Mouse (Mus musculus) thymus, adult 2 months (tissue): ENCODE measurements at regions not wholly inside any gene's neighbourhood (a gene's known extent, or its start where the extent isn't known, plus 50 kb on each side); places are given as distances from the start of the nearest gene placed in this dataset.

Experiments used
- DNase-seq: peaks from one replicate; pipeline ENCODE4 v3.0.0; 2021
- H3K27ac ChIP-seq: fragments of 200-500 bp; 2 replicates; pipeline ENCODE4 v1.5.1; 2012; ENCODE audit warnings: low read length, control low read depth; ENCODE audit not compliant: control insufficient read depth, insufficient read depth
- H3K27me3 ChIP-seq: fragments of 200-500 bp; 2 replicates; pipeline ENCODE4 v1.6.1; 2012; ENCODE audit warnings: mild to moderate bottlenecking, low read length, moderate library complexity, mixed read lengths; ENCODE audit not compliant: control insufficient read depth, insufficient read depth
- H3K36me3 ChIP-seq: fragments of 200-500 bp; 2 replicates; pipeline ENCODE4 v1.6.1; 2012; ENCODE audit warnings: mild to moderate bottlenecking, low read length, moderate library complexity; ENCODE audit not compliant: control insufficient read depth, insufficient read depth
- H3K4me1 ChIP-seq: fragments of 200-500 bp; replicated peaks from 2 replicates; pipeline ENCODE4 v1.6.1; 2012; ENCODE audit warnings: low read length; ENCODE audit not compliant: control insufficient read depth, insufficient read depth
- H3K4me3 ChIP-seq: fragments of 200-500 bp; 2 replicates; pipeline ENCODE4 v1.5.1; 2012; ENCODE audit warnings: mild to moderate bottlenecking, low read length, control low read depth, moderate library complexity; ENCODE audit not compliant: control insufficient read depth, insufficient read depth
- CTCF ChIP-seq: fragments of 200-500 bp; IDR thresholded peaks from 2 replicates; pipeline ENCODE4 v1.5.1; 2012; ENCODE audit warnings: mild to moderate bottlenecking, control low read depth, low read length, moderate library complexity, borderline replicate concordance; ENCODE audit not compliant: control insufficient read depth, poor library complexity, insufficient read depth; ENCODE audit errors: extremely low read depth
- POLR2A ChIP-seq: fragments of 200-500 bp; IDR thresholded peaks from 2 replicates; pipeline ENCODE4 v1.6.1; 2012; ENCODE audit warnings: mild to moderate bottlenecking, low read length, control low read depth, moderate library complexity; ENCODE audit not compliant: control insufficient read depth, poor library complexity, insufficient read depth; ENCODE audit errors: extremely low read depth
- WGBS: fragments of 180-500 bp; shearing (Covaris S2); methylation state at CpG from one replicate; pipeline ENCODE4 v1.1.7; 2018; 5-methylcytosine and 5-hydroxymethylcytosine counted together

DNA sequence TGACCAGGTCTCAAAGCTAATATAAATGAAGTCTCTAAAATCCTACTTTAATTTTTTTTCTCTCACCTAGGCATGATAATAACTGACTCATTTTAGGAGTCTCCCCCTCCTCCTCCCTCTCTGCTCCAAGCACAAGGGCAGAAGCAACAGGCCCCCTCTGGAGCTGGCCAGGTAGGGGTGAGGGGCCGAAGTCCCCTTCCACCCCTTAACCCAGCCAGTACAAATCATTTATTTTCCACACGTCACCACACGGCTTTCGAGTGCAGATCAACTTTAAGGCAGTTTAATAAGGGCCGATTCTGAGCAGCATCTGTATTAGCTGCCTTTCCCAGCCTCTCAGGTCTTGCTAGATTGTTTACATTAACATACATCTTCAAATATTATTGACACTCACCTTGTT lies 342.2 kb upstream of the Mki67 start:
- 93% methylated on average over 5 of the region's 5 CpGs for WGBS
- TF ChIP-seq CTCF (no peak), POLR2A (no peak)
- no peak for DNase-seq
- Histone ChIP-seq H3K4me1 (no peaks in the 10 kb centered on the region), H3K27me3 (no peaks in the 10 kb centered on the region; the same call in 1 of the 2 replicates), H3K4me3 (no peak overlapping the region), H3K36me3 (no peaks in the 10 kb centered on the region), H3K27ac (no peak overlapping the region)

GRCm38 (mm10) chr7:136058751-136059681 lies 342.9 kb upstream of the Mki67 start:
- WGBS: 75% methylated on average over 14 of the region's 14 CpGs
- H3K27me3 ChIP-seq: no peaks in the 10 kb centered on the region; the same call in 1 of the 2 replicates
- no peaks in the 10 kb centered on the region for H3K36me3 ChIP-seq
- TF ChIP-seq POLR2A (no peak), CTCF (no peak)
- no peaks in the 10 kb centered on the region for H3K4me1 ChIP-seq
- H3K27ac ChIP-seq: no peak overlapping the region
- no peak overlapping the region for H3K4me3 ChIP-seq
- DNase-seq: no peak

- no peak overlapping the region for H3K4me3 ChIP-seq
- H3K4me1 ChIP-seq: no peaks in the 10 kb centered on the region
- WGBS: 10% methylated on average over 11 of the region's 11 CpGs
- no peaks in the 10 kb centered on the region; the same call in 1 of the 2 replicates for H3K27me3 ChIP-seq
- no peak for DNase-seq
- TF ChIP-seq POLR2A (no peak), CTCF (no peak)
- no peak overlapping the region for H3K27ac ChIP-seq
- H3K36me3 ChIP-seq: no peaks in the 10 kb centered on the region
Observed at GRCm38 (mm10) chr7:136059896-136060295, 343.7 kb upstream of the Mki67 start.

DNA sequence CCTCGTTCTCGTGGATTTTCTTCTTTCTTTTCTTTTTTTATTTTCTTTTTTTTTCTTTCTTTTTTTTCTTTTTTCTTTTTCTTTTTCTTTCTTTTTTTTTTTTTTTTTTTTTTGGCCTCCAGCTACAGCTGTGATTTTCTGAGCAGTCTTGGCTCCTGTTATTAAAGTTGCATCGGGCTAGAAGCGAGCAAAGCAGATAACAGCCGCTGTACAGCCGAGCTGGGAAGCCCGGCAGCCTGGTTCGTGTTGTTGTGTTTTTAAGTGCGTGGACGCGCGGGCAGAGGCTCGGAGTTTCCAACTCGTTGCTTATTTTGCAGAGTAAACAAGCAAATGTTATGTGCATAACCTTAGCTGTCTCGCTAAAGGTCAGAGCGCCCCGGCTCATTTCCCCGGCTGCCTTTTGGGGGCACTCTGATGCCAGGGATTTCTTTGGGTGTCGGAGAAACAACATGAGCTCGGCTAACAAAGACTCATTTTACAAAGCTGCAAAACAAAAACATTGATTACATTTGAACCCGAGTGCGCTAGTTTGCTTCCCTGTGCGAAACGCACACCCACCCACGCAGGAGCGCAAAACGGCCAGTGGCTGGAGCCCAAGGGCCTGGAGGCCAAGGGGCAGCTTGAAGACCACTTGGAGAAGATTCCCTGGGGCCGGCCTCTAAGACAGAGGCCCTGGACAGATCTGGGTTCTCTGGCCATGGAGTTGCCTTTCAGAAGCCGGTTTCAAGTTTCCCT lies 344.3 kb upstream of the Mki67 start:
- no peak for DNase-seq
- Histone ChIP-seq H3K27me3 (no peaks in the 10 kb centered on the region; the same call in 1 of the 2 replicates), H3K4me3 (no peak overlapping the region), H3K4me1 (no peaks in the 10 kb centered on the region), H3K27ac (no peak overlapping the region), H3K36me3 (no peaks in the 10 kb centered on the region)
- no peak for TF ChIP-seq CTCF
- TF ChIP-seq POLR2A: no peak
- WGBS: 30% methylated on average over 29 of the region's 29 CpGs

DNA sequence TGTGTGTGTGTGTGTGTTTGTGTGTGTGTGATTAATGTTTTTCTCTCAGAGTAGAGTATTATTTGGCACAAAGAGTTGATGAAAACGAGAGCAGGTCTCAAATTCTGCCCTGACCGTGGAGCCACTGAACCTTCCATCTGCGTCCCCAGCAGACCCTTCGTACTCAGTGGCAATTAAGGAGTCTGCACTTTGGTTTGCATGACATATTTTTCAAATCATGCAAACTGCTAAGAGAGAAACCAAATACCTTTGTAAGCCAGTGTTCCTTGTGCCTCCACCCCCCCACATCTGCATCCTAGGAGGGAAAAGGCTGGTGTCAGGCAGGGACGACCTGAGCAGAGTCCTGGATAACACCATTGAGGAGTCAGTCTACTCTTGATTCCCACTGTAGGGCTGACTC lies 346.5 kb upstream of the Mki67 start:
- Histone ChIP-seq H3K36me3 (no peaks in the 10 kb centered on the region), H3K4me1 (no peaks in the 10 kb centered on the region), H3K4me3 (no peak overlapping the region), H3K27ac (no peak overlapping the region), H3K27me3 (no peaks in the 10 kb centered on the region; the same call in 1 of the 2 replicates)
- 85% methylated on average over 5 of the region's 5 CpGs for WGBS
- no peak for DNase-seq
- TF ChIP-seq CTCF (no peak), POLR2A (no peak)

GRCm38 (mm10) chr7:136065038-136065678 lies 349.0 kb upstream of the Mki67 start:
- Histone ChIP-seq H3K27me3 (no peaks in the 10 kb centered on the region; the same call in 1 of the 2 replicates), H3K36me3 (no peaks in the 10 kb centered on the region), H3K27ac (no peak overlapping the region), H3K4me3 (no peak overlapping the region), H3K4me1 (no peaks in the 10 kb centered on the region)
- 28% methylated on average over 12 of the region's 12 CpGs for WGBS
- TF ChIP-seq CTCF (no peak), POLR2A (no peak)
- DNase-seq: no peak
